Mouse (Mus musculus): ENCODE measurements at regions not wholly inside any gene's neighbourhood (a gene's known extent, or its start where the extent isn't known, plus 50 kb on each side); places are given as distances from the start of the nearest gene placed in this dataset.
"Not testable (repeated sequence)": the region's sequence is repeated elsewhere in the genome, so short reads cannot be mapped to it uniquely, and the experiment has no call there.

GRCm38 (mm10) chr6:143425182-143425829 is 258.3 kb downstream of the Etnk1 start:
- no peak for ATAC-seq (replicated peaks; ENCODE audit: low FRiP score, poor library complexity, severe bottlenecking)

GRCm38 (mm10) chr6:143431896-143432450 is 265.0 kb downstream of the Etnk1 start:
- ATAC-seq (replicated peaks; ENCODE audit: low FRiP score, poor library complexity, severe bottlenecking): no peak

- ATAC-seq (replicated peaks; ENCODE audit: low FRiP score, poor library complexity, severe bottlenecking): no peak
Observed at GRCm38 (mm10) chr6:143437367-143438271, 270.6 kb downstream of the Etnk1 start.

- no peak for ATAC-seq (replicated peaks; ENCODE audit: low FRiP score, poor library complexity, severe bottlenecking)
Observed at GRCm38 (mm10) chr6:143438272-143438591, 271.2 kb downstream of the Etnk1 start.

- no peak for ATAC-seq (replicated peaks; ENCODE audit: low FRiP score, poor library complexity, severe bottlenecking)
Observed at GRCm38 (mm10) chr6:143439484-143439883, 272.5 kb downstream of the Etnk1 start.

GRCm38 (mm10) chr6:143440237-143440950 is 273.4 kb downstream of the Etnk1 start:
- ATAC-seq (replicated peaks; ENCODE audit: low FRiP score, poor library complexity, severe bottlenecking): no peak

- no peak for ATAC-seq (replicated peaks; ENCODE audit: low FRiP score, poor library complexity, severe bottlenecking)
Observed at GRCm38 (mm10) chr6:143442361-143442760, 275.3 kb downstream of the Etnk1 start.

GRCm38 (mm10) chr6:143443446-143443845 is 276.4 kb downstream of the Etnk1 start:
- no peak for ATAC-seq (replicated peaks; ENCODE audit: low FRiP score, poor library complexity, severe bottlenecking)

GRCm38 (mm10) chr6:143444782-143445181 is 277.8 kb downstream of the Etnk1 start:
- ATAC-seq (replicated peaks; ENCODE audit: low FRiP score, poor library complexity, severe bottlenecking): no peak

- ATAC-seq (replicated peaks; ENCODE audit: low FRiP score, poor library complexity, severe bottlenecking): no peak
Observed at GRCm38 (mm10) chr6:143445834-143446552, 279.0 kb downstream of the Etnk1 start.

- ATAC-seq (replicated peaks; ENCODE audit: low FRiP score, poor library complexity, severe bottlenecking): no peak
Observed at GRCm38 (mm10) chr6:143447060-143447459, 280.0 kb downstream of the Etnk1 start.

- no peak for ATAC-seq (replicated peaks; ENCODE audit: low FRiP score, poor library complexity, severe bottlenecking)
Observed at GRCm38 (mm10) chr6:143449071-143449470, 282.1 kb downstream of the Etnk1 start.

GRCm38 (mm10) chr6:143451869-143452268 is 284.8 kb downstream of the Etnk1 start:
- ATAC-seq (replicated peaks; ENCODE audit: low FRiP score, poor library complexity, severe bottlenecking): no peak

- no peak for ATAC-seq (replicated peaks; ENCODE audit: low FRiP score, poor library complexity, severe bottlenecking)
Observed at GRCm38 (mm10) chr6:143454695-143455218, 287.7 kb downstream of the Etnk1 start.

- no peak for ATAC-seq (replicated peaks; ENCODE audit: low FRiP score, poor library complexity, severe bottlenecking)
Observed at GRCm38 (mm10) chr6:143464907-143465537, 298.0 kb downstream of the Etnk1 start.

- ATAC-seq (replicated peaks; ENCODE audit: low FRiP score, poor library complexity, severe bottlenecking): not testable (repeated sequence)
Observed at GRCm38 (mm10) chr6:143472676-143473075, 305.7 kb downstream of the Etnk1 start.

- no peak for ATAC-seq (replicated peaks; ENCODE audit: low FRiP score, poor library complexity, severe bottlenecking)
Observed at GRCm38 (mm10) chr6:143474396-143474795, 307.4 kb downstream of the Etnk1 start.

GRCm38 (mm10) chr6:143475296-143475695 is 308.3 kb downstream of the Etnk1 start:
- no peak for ATAC-seq (replicated peaks; ENCODE audit: low FRiP score, poor library complexity, severe bottlenecking)

GRCm38 (mm10) chr6:143477396-143477795 is 310.4 kb downstream of the Etnk1 start:
- ATAC-seq (replicated peaks; ENCODE audit: low FRiP score, poor library complexity, severe bottlenecking): no peak

Measured in erythroblast, adult 5-6 weeks (primary cell).